Mouse (Mus musculus) layer of hippocampus, postnatal 25 days (tissue): ENCODE results near the gene Gm17662. TPM values are rescaled to one million over a fixed set of nuclear protein-coding genes. Genes with fewer than 3 reads are reported as not detected.
A peak's percentile ranks its signal among the peaks of the same experiment; 100 is the strongest.

Source experiments
- DNase-seq, 2 experiments: peaks; one replicate each; pipeline ENCODE4 v3.0.0; 2022; ENCODE audit warnings: mixed read lengths in 2 of 2, low spot score in 1 of 2; ENCODE audit errors: extremely low spot score in 1 of 2
- total RNA-seq, 2 experiments: library from RNA; stranded (reverse); gene quantifications; 2 replicates each; pipeline ENCODE4 v1.2.3; 2021

The Gm17662 gene
- total RNA-seq, 2 experiments from 2014 or later, result not detected

- no peak for DNase-seq
Observed at GRCm38 (mm10) chr4:104887486-104887885, 30.4 kb downstream of the Gm17662 start.

DNA sequence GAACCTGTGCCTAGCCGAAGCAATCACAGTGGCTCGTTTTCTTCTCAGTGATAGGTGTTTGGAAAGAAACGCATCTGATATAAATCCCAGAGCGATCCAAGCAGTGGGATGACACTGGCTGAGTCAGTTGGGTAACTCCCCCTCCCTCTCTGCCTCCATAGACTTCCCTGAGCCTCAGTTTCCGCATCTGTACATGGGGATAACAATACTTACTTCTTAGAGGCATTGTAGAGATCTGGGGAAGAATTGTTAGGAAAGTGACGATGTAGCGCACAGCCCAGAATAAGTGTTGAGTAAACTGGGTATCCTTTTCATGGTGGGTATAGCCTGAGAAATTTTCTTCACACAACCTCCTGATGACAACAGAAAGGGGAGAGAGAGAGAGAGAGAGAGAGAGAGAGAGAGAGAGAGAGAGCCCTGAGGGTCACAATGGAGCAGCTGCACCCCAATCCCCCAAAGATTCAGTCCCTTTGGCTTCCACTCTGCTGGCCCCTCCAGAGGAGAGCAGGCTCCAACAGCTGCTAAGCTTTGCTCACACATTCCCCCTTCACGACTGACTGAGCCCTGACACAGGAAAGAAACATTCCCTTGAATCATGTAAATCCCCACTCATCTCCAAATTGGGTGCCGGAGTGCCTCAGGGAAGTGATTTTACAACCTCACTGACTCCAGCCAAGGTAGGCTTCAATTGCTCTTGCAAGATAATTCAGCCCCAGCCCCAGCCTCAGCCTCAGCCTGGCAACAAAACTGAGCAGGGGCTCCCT is 31.6 kb downstream of the Gm17662 start:
- DNase-seq, result no peak

DNA sequence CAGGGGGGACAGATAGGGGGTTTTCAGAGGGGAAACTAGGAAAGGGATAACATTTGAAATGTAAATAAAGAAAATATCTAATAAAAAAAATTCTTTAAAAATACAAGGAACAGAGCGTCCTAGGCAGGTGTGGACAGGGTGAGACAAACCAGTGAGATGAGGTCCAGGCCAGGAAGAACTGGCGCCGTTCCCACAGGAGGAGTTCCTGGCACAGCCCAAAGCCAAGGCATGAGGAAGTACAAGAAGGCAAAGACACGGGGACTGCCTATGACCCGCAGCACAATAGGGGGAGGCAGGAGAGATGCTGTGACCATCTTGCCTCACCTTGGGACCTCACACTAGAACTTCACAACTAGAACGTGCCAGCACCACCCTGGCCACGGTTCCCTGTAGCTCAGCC is 34.6 kb downstream of the Gm17662 start:
- no peak for DNase-seq

DNA sequence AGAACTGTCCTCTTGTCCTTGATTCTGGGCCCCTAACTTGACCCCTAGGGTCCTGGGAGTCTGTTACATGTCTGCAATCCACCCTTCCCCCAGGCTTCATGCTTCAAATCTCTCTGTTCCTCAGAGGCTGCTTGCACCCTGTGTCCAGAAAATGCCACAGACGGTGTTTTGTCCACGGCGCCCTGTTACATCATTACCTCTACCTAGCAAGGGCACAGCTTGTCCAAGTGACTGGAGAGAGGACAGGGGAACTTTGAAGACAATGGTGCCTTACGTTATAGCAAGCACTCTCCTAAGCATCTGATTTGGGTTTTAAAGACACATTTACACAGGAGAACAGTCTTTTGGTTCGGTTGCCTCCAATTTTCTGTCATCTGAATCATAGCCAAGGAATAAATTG is 36.5 kb downstream of the Gm17662 start:
- DNase-seq, result peak; percentile 17 to 21

- DNase-seq, result peak; percentile 44 to 72
Observed at GRCm38 (mm10) chr4:104894004-104894734, 37.0 kb downstream of the Gm17662 start.

DNA sequence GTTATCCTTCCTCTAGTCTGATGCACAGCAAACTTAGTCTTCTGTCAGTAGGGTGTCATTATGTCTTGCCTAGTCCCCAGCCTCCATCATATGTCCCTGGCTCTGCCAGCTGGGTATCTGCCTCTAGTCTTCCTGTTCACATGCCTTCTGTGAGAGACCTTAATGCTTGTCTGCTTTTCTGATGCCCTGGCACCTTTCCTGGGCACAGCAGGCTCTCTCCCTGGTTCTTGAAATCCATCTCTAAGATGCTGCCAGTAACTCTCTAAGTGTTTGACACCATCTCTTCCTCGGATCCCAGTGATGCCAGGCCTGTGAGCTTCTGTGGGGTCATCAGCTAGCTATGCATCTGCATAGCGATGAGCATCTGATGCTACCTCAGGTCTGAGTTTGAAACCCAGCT is 45.7 kb downstream of the Gm17662 start:
- DNase-seq, result no peak

DNA sequence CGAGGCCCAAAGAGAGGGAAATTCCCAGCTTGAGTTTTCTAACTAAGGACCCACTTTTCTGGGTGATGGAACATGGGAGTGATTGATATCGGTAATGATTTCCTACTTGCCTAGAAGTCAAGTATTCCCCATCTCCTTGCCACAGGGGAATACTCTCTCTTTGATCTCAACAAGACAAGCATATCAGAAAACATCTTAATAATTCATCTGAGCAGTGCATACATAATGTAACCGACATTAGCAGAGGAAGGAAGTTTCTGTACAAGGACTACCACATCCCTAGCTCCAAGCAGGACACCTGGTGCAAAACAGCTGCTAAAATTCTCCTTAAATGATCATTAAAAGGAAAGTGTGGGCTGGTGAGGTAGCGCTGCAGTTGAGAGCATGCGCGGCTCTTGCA is 47.9 kb downstream of the Gm17662 start:
- no peak for DNase-seq

Other genes with a start within 250 kb of the Gm17662 start
- under 1 TPM in 1 of 2 experiments, not detected in 1; 0.28 TPM for gene C8b, start 91.0 kb upstream of the Gm17662 start, total RNA-seq
- gene C8a, start 19.1 kb downstream of the Gm17662 start, total RNA-seq, result not detected
- gene Fyb2, start 56.1 kb downstream of the Gm17662 start, total RNA-seq, result 1 to 10 TPM; 2.6 to 2.8 TPM